Comparison of ENCODE assay signal across 8 mouse cellular contexts in genomic region chr1:165194662-165195013, GRCm38 (mm10). TPM values are rescaled to one million over a fixed set of nuclear protein-coding genes. Genes with fewer than 3 reads are reported as not detected.
DNase-seq lines count a peak whose midpoint lies in the region; ATAC-seq and TF ChIP-seq lines count a peak whose summit lies in the region.

No protein-coding gene starts in this region.

- no peak for TF ChIP-seq POLR2A in CH12.LX (IDR thresholded peaks at IDR 0.05; ENCODE audit: low read depth, low read length)

- TF ChIP-seq CTCF in CH12.LX (conservative IDR thresholded peaks at IDR 0.05 in 1 of 2, IDR thresholded peaks at IDR 0.05 in 1 of 2; ENCODE audit: low read depth in 2 of 2, low read length in 2 of 2): no peak
- no peak for TF ChIP-seq CTCF in liver, embryonic 14.5 days (IDR thresholded peaks at IDR 0.05; ENCODE audit: low read depth)

- in situ Hi-C loops in CH12.LX (cut with MboI; ENCODE audit: low pct_ligation_motif_present, low pct_unique_long_range_greater_than_20kb, low sequenced_read_pairs): no loop called here

- peak overlapping the region; percentile 49; the same call in 1 of the 2 replicates for H3K9ac ChIP-seq in CH12.LX (ENCODE audit: insufficient read depth, low read depth)
- H3K9ac ChIP-seq in forebrain, embryonic 14.5 days (ENCODE audit: low read length): peak overlapping the region; percentile 56
- peak overlapping the region; percentile 72 for H3K9ac ChIP-seq in liver, embryonic 14.5 days (replicated peaks)

- H3K36me3 ChIP-seq in heart, embryonic 10.5 days: no peaks in the 10 kb centered on the region
- peaks cover 2 to 15% of the 10 kb centered on the region in 2 experiments for H3K36me3 ChIP-seq in CH12.LX (replicated peaks in 1 of 2; ENCODE audit: control insufficient read depth in 1 of 2, insufficient read depth in 1 of 2, low read length in 1 of 2)
- H3K36me3 ChIP-seq in forebrain, embryonic 14.5 days (ENCODE audit: control insufficient read depth, insufficient read depth, low read length): no peaks in the 10 kb centered on the region
- no peaks in the 10 kb centered on the region for H3K36me3 ChIP-seq in liver, embryonic 14.5 days (replicated peaks; ENCODE audit: control insufficient read depth, insufficient read depth, low read depth)

- TF ChIP-seq RAD21 in CH12.LX (IDR thresholded peaks at IDR 0.05; ENCODE audit: low read depth, low read length): no peak

- H3K9me3 ChIP-seq in heart, embryonic 10.5 days: no peaks in the 10 kb centered on the region
- H3K9me3 ChIP-seq in CH12.LX (replicated peaks; ENCODE audit: low read length): no peaks in the 10 kb centered on the region
- no peaks in the 10 kb centered on the region for H3K9me3 ChIP-seq in forebrain, embryonic 14.5 days (replicated peaks; ENCODE audit: control insufficient read depth, low read length)
- H3K9me3 ChIP-seq in liver, embryonic 14.5 days (ENCODE audit: control insufficient read depth, low read length): no peaks in the 10 kb centered on the region

- WGBS in heart, embryonic 10.5 days: 13% methylated on average over 5 of the region's 5 CpGs
- whole genome bisulfite sequencing in forebrain, embryonic 14.5 days: 12% methylated on average over 5 of the region's 5 CpGs
- WGBS in liver, embryonic 14.5 days (ENCODE audit: insufficient replicate concordance): 6% methylated on average over 5 of the region's 5 CpGs

- peak overlapping the region; percentile 92 for H3K27ac ChIP-seq in heart, embryonic 10.5 days
- peak overlapping the region; percentile 58 for H3K27ac ChIP-seq in CH12.LX (ENCODE audit: insufficient read depth, low read depth)
- no peak overlapping the region for H3K27ac ChIP-seq in forebrain, embryonic 14.5 days (ENCODE audit: low read depth, low read length)
- H3K27ac ChIP-seq in liver, embryonic 14.5 days: peak overlapping the region; percentile 42

- 0 out of 2 replicates have a peak, but pooled peaks have one; percentile 10 for TF ChIP-seq EP300 in CH12.LX (IDR thresholded peaks at IDR 0.05; ENCODE audit: low read length)
- no peak for TF ChIP-seq EP300 in liver, embryonic 14.5 days (IDR thresholded peaks at IDR 0.05; ENCODE audit: low read depth)

- no peak; the same call in 1 of the 2 replicates for ATAC-seq in forebrain, embryonic 14.5 days
- ATAC-seq in liver, embryonic 14.5 days (ENCODE audit: insufficient read depth): peak; percentile 40; the same call in 1 of the 2 replicates

- intact Hi-C loops in heart, postnatal 36 days (cut with DNase I): loop anchor here (2.0 to 5.0 kb wide), 2 partner anchors 44 to 1193 kb away; no protein-coding TSS in a partner anchor
- intact Hi-C loops in left cerebral cortex, postnatal 25 days (cut with DNase I): no loop called here

- H3K4me3 ChIP-seq in heart, embryonic 10.5 days: peak overlapping the region; percentile 88
- H3K4me3 ChIP-seq in CH12.LX (replicated peaks in 1 of 3; ENCODE audit: low read depth in 2 of 3, low read length in 2 of 3, poor library complexity in 1 of 3): peak overlapping the region; percentile 17 to 92 (median 73)
- peak overlapping the region; percentile 62 for H3K4me3 ChIP-seq in forebrain, embryonic 14.5 days (ENCODE audit: low read depth, low read length)
- peak overlapping the region; percentile 57 to 82 for H3K4me3 ChIP-seq in liver, embryonic 14.5 days (ENCODE audit: insufficient read depth in 1 of 2, low read depth in 2 of 2, low read length in 2 of 2)

- no peak for DNase-seq in heart, embryonic 10.5 days (ENCODE audit: low spot score)
- no peak for DNase-seq in heart, postnatal 36 days
- DNase-seq in CH12.LX (ENCODE audit: extremely low read depth): no peak
- DNase-seq in forebrain, embryonic 14.5 days (ENCODE audit: low spot score): no peak
- no peak for DNase-seq in liver, embryonic 14.5 days (ENCODE audit: low read depth in 3 of 3, low spot score in 3 of 3)
- no peak for DNase-seq in right cerebral cortex, postnatal 25 days
- no peak for DNase-seq in layer of hippocampus, adult 9-11 months
- no peak for DNase-seq in left cerebral cortex, postnatal 25 days (ENCODE audit: low spot score in 2 of 2)

- peaks cover 28% of the 10 kb centered on the region for H3K79me2 ChIP-seq in CH12.LX (replicated peaks; ENCODE audit: control insufficient read depth, extremely low read depth, insufficient read depth, poor library complexity, severe bottlenecking)

- dilution Hi-C loops in CH12.LX (cut with MboI; ENCODE audit: extremely low pct_ligation_motif_present, extremely low pct_unique_long_range_greater_than_20kb, low sequenced_read_pairs): no loop called here

- peak overlapping the region; percentile 24 for H3K4me2 ChIP-seq in CH12.LX (ENCODE audit: insufficient read depth, low read depth, poor library complexity, severe bottlenecking)
- H3K4me2 ChIP-seq in forebrain, embryonic 14.5 days (ENCODE audit: low read length): peak overlapping the region; percentile 93
- H3K4me2 ChIP-seq in liver, embryonic 14.5 days (ENCODE audit: low read depth): peak overlapping the region; percentile 96

- no peaks in the 10 kb centered on the region for H3K27me3 ChIP-seq in heart, embryonic 10.5 days (ENCODE audit: insufficient read depth, poor library complexity, severe bottlenecking)
- no peaks in the 10 kb centered on the region for H3K27me3 ChIP-seq in CH12.LX (replicated peaks)
- H3K27me3 ChIP-seq in forebrain, embryonic 14.5 days (replicated peaks; ENCODE audit: control insufficient read depth, insufficient read depth, low read length): no peaks in the 10 kb centered on the region
- H3K27me3 ChIP-seq in liver, embryonic 14.5 days (ENCODE audit: control insufficient read depth, insufficient read depth, low read length): no peaks in the 10 kb centered on the region

- peaks cover 37% of the 10 kb centered on the region for H3K4me1 ChIP-seq in heart, embryonic 10.5 days
- H3K4me1 ChIP-seq in CH12.LX (ENCODE audit: control insufficient read depth in 1 of 2, insufficient read depth in 2 of 2): peaks cover 21 to 38% of the 10 kb centered on the region in 2 experiments
- H3K4me1 ChIP-seq in forebrain, embryonic 14.5 days (ENCODE audit: control insufficient read depth, insufficient read depth, low read length): peaks cover 8% of the 10 kb centered on the region; the same call in 1 of the 2 replicates
- H3K4me1 ChIP-seq in liver, embryonic 14.5 days (replicated peaks; ENCODE audit: control insufficient read depth in 2 of 2, insufficient read depth in 2 of 2, low read length in 1 of 2): peaks cover 12 to 22% of the 10 kb centered on the region in 2 experiments

TF ChIP-seq in CH12.LX, 34 proteins besides CTCF, POLR2A, EP300 and RAD21 (continues in another document):
- TF ChIP-seq MAX (IDR thresholded peaks at IDR 0.05; ENCODE audit: low read length): no peak
- no peak for TF ChIP-seq RCOR1 (conservative IDR thresholded peaks at IDR 0.05; ENCODE audit: low read depth, low read length)
- no peak for TF ChIP-seq MAZ (IDR thresholded peaks at IDR 0.05; ENCODE audit: low read depth, low read length)
- TF ChIP-seq ZC3H11A (IDR thresholded peaks at IDR 0.05; ENCODE audit: low read depth, low read length): no peak
- no peak for TF ChIP-seq SMC3 (IDR thresholded peaks at IDR 0.05; ENCODE audit: low read depth, low read length)
- no peak for TF ChIP-seq BHLHE40 (IDR thresholded peaks at IDR 0.05; ENCODE audit: low read depth, low read length)
- no peak for TF ChIP-seq E2F4 (IDR thresholded peaks at IDR 0.05; ENCODE audit: insufficient replicate concordance, low read depth, low read length)
- TF ChIP-seq SIN3A (IDR thresholded peaks at IDR 0.05; ENCODE audit: low read length): no peak
- TF ChIP-seq ZMIZ1 (IDR thresholded peaks at IDR 0.05; ENCODE audit: low read depth, low read length): no peak
- no peak for TF ChIP-seq ZKSCAN1 (IDR thresholded peaks at IDR 0.05; ENCODE audit: borderline replicate concordance, low read depth, low read length)
- no peak for TF ChIP-seq MXI1 (IDR thresholded peaks at IDR 0.05; ENCODE audit: low read depth, low read length)
- TF ChIP-seq NRF1 (IDR thresholded peaks at IDR 0.05; ENCODE audit: low read depth, low read length): no peak
- TF ChIP-seq CHD1 (IDR thresholded peaks at IDR 0.05; ENCODE audit: low read depth, low read length): no peak; the same call in 1 of the 2 replicates
- no peak for TF ChIP-seq ETS1 (conservative IDR thresholded peaks at IDR 0.05; ENCODE audit: low read depth, low read length)

RNA-seq across cellular contexts. Expression of gene Sft2d2, which starts 0.4 kb away (rescaled TPM):
- 18.8 and 23.6 TPM in 2 replicates for polyA plus RNA-seq in heart, embryonic 10.5 days (2016; fragmentation: Nextera tagmentation; extraction: Ambion mirVana)
- 10 to 100 TPM; 14.8 to 17.2 TPM for total RNA-seq in heart, postnatal 36 days (2021)
- total RNA-seq in CH12.LX (2012; rRNA removed) (16.8 and 27.2 TPM in 2 replicates), CH12.LX (2014; rRNA removed) (25.2 and 26.0 TPM in 2 replicates)
- 30.0 and 31.6 TPM in 2 replicates for polyA plus RNA-seq in CH12.LX (2012; ENCODE audit: insufficient read length, low read depth)
- 6.7 and 7.6 TPM in 2 replicates for polyA plus RNA-seq in forebrain, embryonic 14.5 days (2014; fragmentation: Nextera tagmentation; extraction: Ambion mirVana)
- polyA plus RNA-seq in liver, embryonic 14.5 days (2012; rRNA removed): 5.0 and 5.1 TPM in 2 replicates
- polyA plus RNA-seq in liver, embryonic 14.5 days (2014; fragmentation: Nextera tagmentation; extraction: Ambion mirVana): 8.0 and 8.8 TPM in 2 replicates
- 10 to 100 TPM; 12.6 to 12.9 TPM for total RNA-seq in left cerebral cortex, postnatal 25 days (2021)

RNA-seq across cellular contexts. Expression of gene Tbx19, which starts 34.1 kb away (rescaled TPM):
- polyA plus RNA-seq in heart, embryonic 10.5 days (2016; fragmentation: Nextera tagmentation; extraction: Ambion mirVana): not detected in 2 replicates
- not detected for total RNA-seq in heart, postnatal 36 days (2021)
- total RNA-seq in CH12.LX (2012; rRNA removed): 0.04 TPM in 1 of 2 replicates, not detected in the other
- 0.44 TPM in 1 of 2 replicates, not detected in the other for total RNA-seq in CH12.LX (2014; rRNA removed)
- polyA plus RNA-seq in CH12.LX (2012; ENCODE audit: insufficient read length, low read depth): 0.52 and 0.66 TPM in 2 replicates
- 0.07 and 0.13 TPM in 2 replicates for polyA plus RNA-seq in forebrain, embryonic 14.5 days (2014; fragmentation: Nextera tagmentation; extraction: Ambion mirVana)
- 0.02 and 0.04 TPM in 2 replicates for polyA plus RNA-seq in liver, embryonic 14.5 days (2012; rRNA removed)
- 0.13 TPM in 1 of 2 replicates, not detected in the other for polyA plus RNA-seq in liver, embryonic 14.5 days (2014; fragmentation: Nextera tagmentation; extraction: Ambion mirVana)
- total RNA-seq in left cerebral cortex, postnatal 25 days (2021): not detected

RNA-seq across cellular contexts. Expression of gene Tiprl, which starts 42.2 kb away (rescaled TPM):
- 87.9 and 92.0 TPM in 2 replicates for polyA plus RNA-seq in heart, embryonic 10.5 days (2016; fragmentation: Nextera tagmentation; extraction: Ambion mirVana)
- total RNA-seq in heart, postnatal 36 days (2021): 10 to 100 TPM; 34.0 to 38.0 TPM
- total RNA-seq in CH12.LX (2012; rRNA removed) (34.0 and 36.1 TPM in 2 replicates), CH12.LX (2014; rRNA removed) (82.2 and 83.2 TPM in 2 replicates)
- polyA plus RNA-seq in CH12.LX (2012; ENCODE audit: insufficient read length, low read depth): 45.7 and 55.1 TPM in 2 replicates
- polyA plus RNA-seq in forebrain, embryonic 14.5 days (2014; fragmentation: Nextera tagmentation; extraction: Ambion mirVana): 154 and 165 TPM in 2 replicates
- polyA plus RNA-seq in liver, embryonic 14.5 days (2012; rRNA removed): 7.3 and 14.1 TPM in 2 replicates
- 39.2 and 49.0 TPM in 2 replicates for polyA plus RNA-seq in liver, embryonic 14.5 days (2014; fragmentation: Nextera tagmentation; extraction: Ambion mirVana)
- 10 to 100 TPM; 59.0 to 60.6 TPM for total RNA-seq in left cerebral cortex, postnatal 25 days (2021)

Comparison
In these comparisons a context has a peak if more than half of its experiments do, and no peak if none do; other contexts are left out.
1. H3K4me2 ChIP-seq: peak in every context shown above with its lines; median percentile 96 in liver, embryonic 14.5 days; 93 in forebrain, embryonic 14.5 days; 24 in CH12.LX.